8 mouse cellular contexts compared by ENCODE assay signal in genomic region chrX:99198532-99198931, GRCm38 (mm10).
A peak's percentile ranks its signal among the peaks of the same experiment; 100 is the strongest.
DNase-seq lines count a peak whose midpoint lies in the region; ATAC-seq and TF ChIP-seq lines count a peak whose summit lies in the region.

No protein-coding gene starts in this region.

- H3K9ac ChIP-seq in lung, embryonic 16.5 days (ENCODE audit: low read length), result peak overlapping the region; percentile 40
- no peak overlapping the region; the same call in 1 of the 2 replicates for H3K9ac ChIP-seq in limb, embryonic 11.5 days (ENCODE audit: low read length)

- no peaks in the 10 kb centered on the region for H3K27me3 ChIP-seq in lung, embryonic 16.5 days (ENCODE audit: control insufficient read depth, insufficient read depth, low read depth, low read length)
- peaks cover 4% of the 10 kb centered on the region for H3K27me3 ChIP-seq in limb, embryonic 11.5 days (ENCODE audit: control insufficient read depth, insufficient read depth, low read length)

- no peak for TF ChIP-seq POLR2A in olfactory bulb, adult 2 months (IDR thresholded peaks at IDR 0.05; ENCODE audit: insufficient read depth, low read depth, low read length)

- WGBS in lung, embryonic 16.5 days, result 24% methylated on average over 8 of the region's 9 CpGs
- WGBS in limb, embryonic 11.5 days, result 38% methylated on average over 8 of the region's 9 CpGs
- WGBS in olfactory bulb, adult 2 months, result 34% methylated on average over 9 of the region's 9 CpGs

- peak overlapping the region; percentile 66 for H3K27ac ChIP-seq in lung, embryonic 16.5 days (ENCODE audit: low read length)
- H3K27ac ChIP-seq in limb, embryonic 11.5 days (replicated peaks; ENCODE audit: low read depth, low read length), result peak overlapping the region; percentile 82
- H3K27ac ChIP-seq in olfactory bulb, adult 2 months (ENCODE audit: insufficient read depth, low read depth, low read length), result 0 out of 2 replicates have a peak overlapping the region, but pooled peaks have one; percentile 40

- 0 out of 2 replicates have a peak, but pooled peaks have one; percentile 14 for ATAC-seq in cerebellum, adult (ENCODE audit: insufficient number of reproducible peaks, low FRiP score, low TSS enrichment)
- peak; percentile 36 for ATAC-seq in lung, embryonic 16.5 days (ENCODE audit: low read depth)
- no peak for ATAC-seq in limb, embryonic 11.5 days (ENCODE audit: insufficient number of reproducible peaks, low FRiP score, low TSS enrichment, low read depth)

- no peak for DNase-seq in cerebellum, postnatal 14 days
- DNase-seq in lung, adult 18-20 months, result no peak
- peak; percentile 32 for DNase-seq in limb, embryonic 11.5 days (ENCODE audit: low spot score)
- no peak for DNase-seq in frontal cortex, postnatal 14 days (ENCODE audit: low spot score in 2 of 2)
- DNase-seq in embryo, embryonic 9.5 days (ENCODE audit: extremely low spot score), result no peak

- H3K4me1 ChIP-seq in lung, embryonic 16.5 days (replicated peaks; ENCODE audit: control insufficient read depth, insufficient read depth, low read length), result peaks cover 22% of the 10 kb centered on the region
- peaks cover 12% of the 10 kb centered on the region; the same call in 1 of the 2 replicates for H3K4me1 ChIP-seq in limb, embryonic 11.5 days (ENCODE audit: control insufficient read depth, insufficient read depth, low read length)
- peaks cover 19% of the 10 kb centered on the region for H3K4me1 ChIP-seq in olfactory bulb, adult 2 months (ENCODE audit: control insufficient read depth, insufficient read depth, low read length)

- H3K9me3 ChIP-seq in lung, embryonic 16.5 days (ENCODE audit: control insufficient read depth, low read length), result no peaks in the 10 kb centered on the region
- H3K9me3 ChIP-seq in limb, embryonic 11.5 days (ENCODE audit: control insufficient read depth, low read length), result no peaks in the 10 kb centered on the region

- H3K4me3 ChIP-seq in lung, embryonic 16.5 days (ENCODE audit: low read length), result peak overlapping the region; percentile 29
- H3K4me3 ChIP-seq in limb, embryonic 11.5 days (ENCODE audit: low read depth, low read length), result no peak overlapping the region
- H3K4me3 ChIP-seq in olfactory bulb, adult 2 months (ENCODE audit: insufficient read depth, low read depth, low read length), result peak overlapping the region; percentile 32

- TF ChIP-seq CTCF in olfactory bulb, adult 2 months (IDR thresholded peaks at IDR 0.05; ENCODE audit: insufficient read depth, low read depth, low read length), result no peak

- H3K4me2 ChIP-seq in lung, embryonic 16.5 days (ENCODE audit: low read depth, low read length), result peak overlapping the region; percentile 54
- peak overlapping the region; percentile 32; the same call in 1 of the 2 replicates for H3K4me2 ChIP-seq in limb, embryonic 11.5 days (ENCODE audit: low read depth, severe bottlenecking)

- no peaks in the 10 kb centered on the region for H3K36me3 ChIP-seq in lung, embryonic 16.5 days (ENCODE audit: control insufficient read depth, insufficient read depth, low read length)
- H3K36me3 ChIP-seq in limb, embryonic 11.5 days (ENCODE audit: control insufficient read depth, insufficient read depth, low read length), result no peaks in the 10 kb centered on the region
